In genomic region chr2:106710862-106711477, GRCm38 (mm10) we compare ENCODE assay signal across 15 mouse cellular contexts. TPM values are rescaled to one million over a fixed set of nuclear protein-coding genes. Genes with fewer than 3 reads are reported as not detected.
DNase-seq lines count a peak whose midpoint lies in the region; ATAC-seq and TF ChIP-seq lines count a peak whose summit lies in the region.
"Had no signal": no experiment of that assay in that cellular context is flagged by ENCODE, and none has a peak within 500 bp of the region (broad histone marks: within the 10 kb centered on the region; RNA-seq: fewer than 3 reads in every experiment).

No protein-coding gene starts in this region.

- TF ChIP-seq POLR2A in lung, adult 2 months (IDR thresholded peaks at IDR 0.05; ENCODE audit: borderline replicate concordance, extremely low read depth, low read depth, low read length) = no peak

- TF ChIP-seq CTCF in lung, adult 2 months (IDR thresholded peaks at IDR 0.05; ENCODE audit: insufficient read depth, low read length) = no peak

- no peak overlapping the region for H3K4me3 ChIP-seq in heart, embryonic 10.5 days
- H3K4me3 ChIP-seq in lung, embryonic 15.5 days = no peak overlapping the region
- H3K4me3 ChIP-seq in lung, adult 2 months (replicated peaks; ENCODE audit: extremely low read depth, low read depth, low read length) = no peak overlapping the region
- H3K4me3 ChIP-seq in neural tube, embryonic 12.5 days = no peak overlapping the region
- H3K4me3 ChIP-seq: heart, embryonic 15.5 days; liver, embryonic 13.5 days; midbrain, embryonic 12.5 days had no signal

- no peak overlapping the region for H3K9ac ChIP-seq in lung, embryonic 15.5 days
- H3K9ac ChIP-seq in neural tube, embryonic 12.5 days = no peak overlapping the region
- H3K9ac ChIP-seq: forebrain, postnatal 0 days; heart, embryonic 15.5 days; liver, embryonic 13.5 days; midbrain, embryonic 12.5 days had no signal

- H3K36me3 ChIP-seq in heart, embryonic 10.5 days = peaks cover 29% of the 10 kb centered on the region
- no peaks in the 10 kb centered on the region for H3K36me3 ChIP-seq in lung, embryonic 15.5 days
- H3K36me3 ChIP-seq in neural tube, embryonic 12.5 days = peaks cover 2% of the 10 kb centered on the region; the same call in 1 of the 2 replicates
- H3K36me3 ChIP-seq: heart, embryonic 15.5 days; liver, embryonic 13.5 days; midbrain, embryonic 12.5 days had no signal

- 38% methylated on average over 7 of the region's 7 CpGs for WGBS in heart, embryonic 10.5 days
- WGBS in lung, embryonic 15.5 days = 13% methylated on average over 7 of the region's 7 CpGs
- WGBS in lung, adult 2 months = 32% methylated on average over 7 of the region's 7 CpGs
- 20% methylated on average over 7 of the region's 7 CpGs for WGBS in neural tube, embryonic 12.5 days

- peak; percentile 71 for ATAC-seq in lung, embryonic 15.5 days (ENCODE audit: borderline replicate concordance, extremely low read depth, low FRiP score, low TSS enrichment)
- ATAC-seq in neural tube, embryonic 12.5 days (ENCODE audit: low FRiP score, low read depth) = peak; percentile 39; the same call in 1 of the 2 replicates
- ATAC-seq: activated CD4-positive, CD25-positive, alpha-beta regulatory T cell, adult 4 months; forebrain, postnatal 0 days had no signal

- DNase-seq in heart, embryonic 10.5 days (ENCODE audit: low spot score) = peak; percentile 66
- no peak for DNase-seq in heart, postnatal 14 days
- no peak for DNase-seq in lung, adult 2 months
- DNase-seq in embryo, embryonic 11 days = peak; percentile 56
- no peak for DNase-seq in frontal cortex, postnatal 14 days (ENCODE audit: low spot score in 2 of 2)
- no peak for DNase-seq in layer of hippocampus, adult 9-10 months (ENCODE audit: low spot score)
- DNase-seq: cerebellum, adult 18-20 months; forebrain, postnatal 0 days; gastrocnemius, postnatal 36 days; liver, embryonic 13.5 days had no signal

- H3K4me1 ChIP-seq in heart, embryonic 10.5 days = peaks cover 41% of the 10 kb centered on the region
- peaks cover 14% of the 10 kb centered on the region for H3K4me1 ChIP-seq in lung, embryonic 15.5 days
- H3K4me1 ChIP-seq in lung, adult 2 months (ENCODE audit: control insufficient read depth, insufficient read depth, low read length) = no peaks in the 10 kb centered on the region
- H3K4me1 ChIP-seq in neural tube, embryonic 12.5 days = peaks cover 30% of the 10 kb centered on the region

- no peak overlapping the region for H3K27ac ChIP-seq in heart, embryonic 10.5 days
- H3K27ac ChIP-seq in lung, embryonic 15.5 days = peak overlapping the region; percentile 50; the same call in 1 of the 2 replicates
- H3K27ac ChIP-seq in neural tube, embryonic 12.5 days = no peak overlapping the region
- H3K27ac ChIP-seq: heart, embryonic 15.5 days; liver, embryonic 13.5 days; midbrain, embryonic 12.5 days had no signal

- H3K4me2 ChIP-seq in lung, embryonic 15.5 days = peak overlapping the region; percentile 34
- no peak overlapping the region for H3K4me2 ChIP-seq in neural tube, embryonic 12.5 days (replicated peaks)
- H3K4me2 ChIP-seq: heart, embryonic 15.5 days; liver, embryonic 13.5 days; midbrain, embryonic 12.5 days had no signal

- intact Hi-C loops in heart, postnatal 14 days (cut with DNase I) = no loop called here

- H3K27me3 ChIP-seq in heart, embryonic 10.5 days (ENCODE audit: insufficient read depth, poor library complexity, severe bottlenecking) = no peaks in the 10 kb centered on the region
- no peaks in the 10 kb centered on the region for H3K27me3 ChIP-seq in lung, embryonic 15.5 days
- H3K27me3 ChIP-seq in neural tube, embryonic 12.5 days (replicated peaks) = no peaks in the 10 kb centered on the region
- H3K27me3 ChIP-seq: heart, embryonic 15.5 days; liver, embryonic 13.5 days; midbrain, embryonic 12.5 days had no signal

- no peaks in the 10 kb centered on the region for H3K9me3 ChIP-seq in heart, embryonic 10.5 days
- H3K9me3 ChIP-seq in lung, embryonic 15.5 days = no peaks in the 10 kb centered on the region
- H3K9me3 ChIP-seq in neural tube, embryonic 12.5 days = no peaks in the 10 kb centered on the region
- H3K9me3 ChIP-seq: heart, embryonic 15.5 days; liver, embryonic 13.5 days; midbrain, embryonic 12.5 days had no signal

RNA-seq across cellular contexts. Expression of gene Mpped2, which starts 17.9 kb away (rescaled TPM):
- 130 and 173 TPM in 2 replicates for polyA plus RNA-seq in heart, embryonic 10.5 days (2016; fragmentation: Nextera tagmentation; extraction: Ambion mirVana)
- 10 to 100 TPM; 14.8 to 22.1 TPM for total RNA-seq in heart, postnatal 14 days (2021)
- polyA plus RNA-seq in lung, embryonic 15.5 days (2015; fragmentation: Nextera tagmentation; extraction: Ambion mirVana) = 27.2 and 30.6 TPM in 2 replicates
- 2.4 and 2.7 TPM in 2 replicates for polyA plus RNA-seq in lung, adult 2 months (2012; rRNA removed)
- 144 and 147 TPM in 2 replicates for polyA plus RNA-seq in neural tube, embryonic 12.5 days (2016; fragmentation: Nextera tagmentation; extraction: Ambion mirVana)
- polyA plus RNA-seq: activated CD4-positive, CD25-positive, alpha-beta regulatory T cell, adult 4 months had no signal

Comparison
In these comparisons a context has a peak if more than half of its experiments do, and no peak if none do; other contexts are left out.
1. DNase-seq: peak in heart, embryonic 10.5 days (single experiment) and embryo, embryonic 11 days (single experiment); none in heart, postnatal 14 days (0 of 2), lung, adult 2 months (single experiment), frontal cortex, postnatal 14 days (0 of 2) and layer of hippocampus, adult 9-10 months (single experiment).